In genomic region chr7:25614086-25614485, GRCm38 (mm10) we compare ENCODE assay signal across 21 mouse cellular contexts. TPM values are rescaled to one million over a fixed set of nuclear protein-coding genes. Genes with fewer than 3 reads are reported as not detected.
A peak's percentile ranks its signal among the peaks of the same experiment; 100 is the strongest.
DNase-seq lines count a peak whose midpoint lies in the region; ATAC-seq and TF ChIP-seq lines count a peak whose summit lies in the region.
"Had no signal": no experiment of that assay in that cellular context is flagged by ENCODE, and none has a peak within 500 bp of the region (broad histone marks: within the 10 kb centered on the region; RNA-seq: fewer than 3 reads in every experiment).

No protein-coding gene starts in this region.

- peaks cover 5% of the 10 kb centered on the region; the same call in 1 of the 2 replicates for H3K4me1 ChIP-seq in forebrain, embryonic 10.5 days
- peaks cover 4% of the 10 kb centered on the region for H3K4me1 ChIP-seq in forebrain, embryonic 15.5 days
- H3K4me1 ChIP-seq in intestine, postnatal 0 days (replicated peaks; ENCODE audit: control insufficient read depth, insufficient read depth, low read length): peaks cover 6% of the 10 kb centered on the region
- H3K4me1 ChIP-seq in intestine, embryonic 16.5 days (ENCODE audit: control insufficient read depth, insufficient read depth, low read length): peaks cover 3% of the 10 kb centered on the region; the same call in 1 of the 2 replicates
- H3K4me1 ChIP-seq in ES-Bruce4 (ENCODE audit: control insufficient read depth, insufficient read depth, low read length): no peaks in the 10 kb centered on the region
- peaks cover 29% of the 10 kb centered on the region for H3K4me1 ChIP-seq in small intestine, adult 2 months (ENCODE audit: control insufficient read depth, insufficient read depth, insufficient read length, low read length)
- H3K4me1 ChIP-seq: embryonic facial prominence, embryonic 12.5 days had no signal

- no peaks in the 10 kb centered on the region for H3K27me3 ChIP-seq in forebrain, embryonic 10.5 days (ENCODE audit: poor library complexity, severe bottlenecking)
- H3K27me3 ChIP-seq in forebrain, embryonic 15.5 days: no peaks in the 10 kb centered on the region
- H3K27me3 ChIP-seq in intestine, postnatal 0 days (replicated peaks; ENCODE audit: control insufficient read depth, insufficient read depth, low read length): no peaks in the 10 kb centered on the region
- H3K27me3 ChIP-seq in intestine, embryonic 16.5 days (replicated peaks; ENCODE audit: control insufficient read depth, insufficient read depth, low read length): no peaks in the 10 kb centered on the region
- H3K27me3 ChIP-seq in ES-Bruce4 (ENCODE audit: control insufficient read depth, insufficient read depth, low read length, poor library complexity, severe bottlenecking): no peaks in the 10 kb centered on the region
- no peaks in the 10 kb centered on the region for H3K27me3 ChIP-seq in small intestine, adult 2 months (ENCODE audit: control insufficient read depth, insufficient read depth, low read length)
- H3K27me3 ChIP-seq: embryonic facial prominence, embryonic 12.5 days; hindbrain, embryonic 15.5 days had no signal

- no peak for TF ChIP-seq POLR2A in ES-Bruce4 (IDR thresholded peaks at IDR 0.05; ENCODE audit: insufficient read depth, low read length)
- no peak for TF ChIP-seq POLR2A in small intestine, adult 2 months (IDR thresholded peaks at IDR 0.05; ENCODE audit: low read depth, low read length)

- no peak overlapping the region for H3K9ac ChIP-seq in forebrain, embryonic 15.5 days (replicated peaks)
- no peak overlapping the region for H3K9ac ChIP-seq in intestine, postnatal 0 days (ENCODE audit: low read depth, low read length)
- H3K9ac ChIP-seq in intestine, embryonic 16.5 days (ENCODE audit: low read depth, low read length): no peak overlapping the region
- no peak overlapping the region for H3K9ac ChIP-seq in ES-Bruce4 (ENCODE audit: low read depth, poor library complexity, severe bottlenecking)
- H3K9ac ChIP-seq: embryonic facial prominence, embryonic 12.5 days; forebrain, embryonic 13.5 days; heart, embryonic 13.5 days; hindbrain, embryonic 15.5 days had no signal

- no peak overlapping the region for H3K27ac ChIP-seq in forebrain, embryonic 10.5 days
- H3K27ac ChIP-seq in forebrain, embryonic 15.5 days (replicated peaks): no peak overlapping the region
- H3K27ac ChIP-seq in intestine, postnatal 0 days (ENCODE audit: low read depth, low read length): no peak overlapping the region
- no peak overlapping the region for H3K27ac ChIP-seq in intestine, embryonic 16.5 days (ENCODE audit: low read length)
- no peak overlapping the region for H3K27ac ChIP-seq in ES-Bruce4 (ENCODE audit: insufficient read depth, low read length)
- H3K27ac ChIP-seq in small intestine, adult 2 months (ENCODE audit: insufficient read depth, low read depth, low read length): no peak overlapping the region
- H3K27ac ChIP-seq: embryonic facial prominence, embryonic 12.5 days; forebrain, embryonic 13.5 days; heart, embryonic 13.5 days; hindbrain, embryonic 15.5 days had no signal

- 89% methylated on average over 5 of the region's 5 CpGs for WGBS in forebrain, embryonic 10.5 days
- WGBS in forebrain, embryonic 15.5 days: 83% methylated on average over 5 of the region's 5 CpGs
- WGBS in intestine, postnatal 0 days: 84% methylated on average over 5 of the region's 5 CpGs
- WGBS in intestine, embryonic 16.5 days: 86% methylated on average over 5 of the region's 5 CpGs
- WGBS in small intestine, adult 2 months: 88% methylated on average over 5 of the region's 5 CpGs

- no peaks in the 10 kb centered on the region for H3K9me3 ChIP-seq in forebrain, embryonic 10.5 days
- no peaks in the 10 kb centered on the region for H3K9me3 ChIP-seq in forebrain, embryonic 15.5 days
- no peaks in the 10 kb centered on the region for H3K9me3 ChIP-seq in intestine, postnatal 0 days (ENCODE audit: control insufficient read depth)
- no peaks in the 10 kb centered on the region for H3K9me3 ChIP-seq in intestine, embryonic 16.5 days (ENCODE audit: control insufficient read depth, low read length)
- H3K9me3 ChIP-seq in ES-Bruce4 (replicated peaks; ENCODE audit: control insufficient read depth, insufficient read depth, low read length, poor library complexity, severe bottlenecking): no peaks in the 10 kb centered on the region
- H3K9me3 ChIP-seq: embryonic facial prominence, embryonic 12.5 days; forebrain, embryonic 13.5 days; heart, embryonic 13.5 days; hindbrain, embryonic 15.5 days had no signal

- no peak for TF ChIP-seq CTCF in intestine, postnatal 0 days (IDR thresholded peaks at IDR 0.05; ENCODE audit: low read depth)
- peak; percentile 13 for TF ChIP-seq CTCF in ES-Bruce4 (IDR thresholded peaks at IDR 0.05; ENCODE audit: low read depth, low read length)
- TF ChIP-seq CTCF in small intestine, adult 2 months (IDR thresholded peaks at IDR 0.05; ENCODE audit: extremely low read depth, insufficient read length, insufficient replicate concordance, low read depth, low read length): no peak

- ATAC-seq in forebrain, embryonic 15.5 days (replicated peaks): no peak
- no peak for ATAC-seq in intestine, postnatal 0 days
- ATAC-seq in intestine, embryonic 16.5 days: no peak
- ATAC-seq: CD4-positive, CD25-positive, alpha-beta regulatory T cell, adult 4 months; forebrain, embryonic 13.5 days had no signal

- H3K4me3 ChIP-seq in forebrain, embryonic 10.5 days: no peak overlapping the region
- H3K4me3 ChIP-seq in forebrain, embryonic 15.5 days: no peak overlapping the region
- H3K4me3 ChIP-seq in intestine, postnatal 0 days (ENCODE audit: low read depth, low read length): peak overlapping the region; percentile 31; the same call in 1 of the 2 replicates
- no peak overlapping the region; the same call in 1 of the 2 replicates for H3K4me3 ChIP-seq in intestine, embryonic 16.5 days (ENCODE audit: low read length)
- no peak overlapping the region for H3K4me3 ChIP-seq in ES-Bruce4 (ENCODE audit: low read depth, low read length)
- H3K4me3 ChIP-seq in small intestine, adult 2 months (ENCODE audit: low read depth, low read length): peak overlapping the region; percentile 51
- H3K4me3 ChIP-seq: embryonic facial prominence, embryonic 12.5 days; forebrain, embryonic 13.5 days; heart, embryonic 13.5 days; hindbrain, embryonic 15.5 days had no signal

- DNase-seq in forebrain, embryonic 10.5 days (ENCODE audit: extremely low spot score, low spot score): peak; percentile 10
- DNase-seq in urinary bladder, postnatal 36 days (ENCODE audit: low spot score in 2 of 2): no peak
- DNase-seq: adrenal gland, adult 8-10 months; adrenal gland, postnatal 36 days; B cell, adult 2 months; cerebellum, adult 2 months; cerebellum, postnatal 14 days; embryo, embryonic 11 days; heart, adult 18-20 months; heart, postnatal 36 days had no signal

- no peak overlapping the region for H3K4me2 ChIP-seq in forebrain, embryonic 15.5 days (replicated peaks)
- peak overlapping the region; percentile 64 for H3K4me2 ChIP-seq in intestine, postnatal 0 days (replicated peaks; ENCODE audit: low read depth)
- no peak overlapping the region for H3K4me2 ChIP-seq in intestine, embryonic 16.5 days (ENCODE audit: low read depth, low read length)
- H3K4me2 ChIP-seq: embryonic facial prominence, embryonic 12.5 days; forebrain, embryonic 13.5 days; heart, embryonic 13.5 days; hindbrain, embryonic 15.5 days had no signal

- TF ChIP-seq EP300 in ES-Bruce4 (IDR thresholded peaks at IDR 0.05; ENCODE audit: insufficient read depth, low read depth, low read length): no peak

- no peaks in the 10 kb centered on the region for H3K36me3 ChIP-seq in forebrain, embryonic 10.5 days (replicated peaks)
- H3K36me3 ChIP-seq in forebrain, embryonic 15.5 days: no peaks in the 10 kb centered on the region
- H3K36me3 ChIP-seq in intestine, postnatal 0 days (ENCODE audit: control insufficient read depth, insufficient read depth): no peaks in the 10 kb centered on the region
- H3K36me3 ChIP-seq in intestine, embryonic 16.5 days (ENCODE audit: control insufficient read depth, insufficient read depth, low read length): no peaks in the 10 kb centered on the region
- no peaks in the 10 kb centered on the region for H3K36me3 ChIP-seq in ES-Bruce4 (ENCODE audit: control insufficient read depth, insufficient read depth, low read length, poor library complexity, severe bottlenecking)
- H3K36me3 ChIP-seq in small intestine, adult 2 months (ENCODE audit: control insufficient read depth, insufficient read depth, low read length): no peaks in the 10 kb centered on the region
- H3K36me3 ChIP-seq: embryonic facial prominence, embryonic 12.5 days; heart, embryonic 13.5 days; hindbrain, embryonic 15.5 days had no signal

RNA-seq across cellular contexts. Expression of gene Erich4, which starts 1.6 kb away (rescaled TPM):
- polyA plus RNA-seq in forebrain, embryonic 10.5 days (2016; fragmentation: Nextera tagmentation; extraction: Ambion mirVana): not detected in 2 replicates
- not detected in 2 replicates for polyA plus RNA-seq in forebrain, embryonic 15.5 days (2015; fragmentation: Nextera tagmentation; extraction: Ambion mirVana)
- 117 and 135 TPM in 2 replicates for polyA plus RNA-seq in intestine, postnatal 0 days (2015; fragmentation: Nextera tagmentation; extraction: Ambion mirVana)
- 31.8 and 43.6 TPM in 2 replicates for polyA plus RNA-seq in intestine, embryonic 16.5 days (2015; fragmentation: Nextera tagmentation; extraction: Ambion mirVana)
- not detected in 2 replicates for polyA plus RNA-seq in ES-Bruce4 (2011; ENCODE audit: insufficient read depth, insufficient read length, low read depth, missing spikeins)
- polyA plus RNA-seq in small intestine, adult 2 months (2012; rRNA removed): 12.6 and 36.8 TPM in 2 replicates
- polyA plus RNA-seq: CD4-positive, CD25-positive, alpha-beta regulatory T cell, adult 4 months; embryonic facial prominence, embryonic 12.5 days; forebrain, embryonic 13.5 days; heart, embryonic 13.5 days; hindbrain, embryonic 11.5 days; hindbrain, embryonic 15.5 days had no signal

RNA-seq across cellular contexts. Expression of gene Dmac2, which starts 5.1 kb away (rescaled TPM):
- polyA plus RNA-seq in forebrain, embryonic 10.5 days (2016; fragmentation: Nextera tagmentation; extraction: Ambion mirVana): 26.9 and 27.0 TPM in 2 replicates
- 32.1 and 36.3 TPM in 2 replicates for polyA plus RNA-seq in forebrain, embryonic 15.5 days (2015; fragmentation: Nextera tagmentation; extraction: Ambion mirVana)
- 29.0 and 32.6 TPM in 2 replicates for polyA plus RNA-seq in intestine, postnatal 0 days (2015; fragmentation: Nextera tagmentation; extraction: Ambion mirVana)
- polyA plus RNA-seq in intestine, embryonic 16.5 days (2015; fragmentation: Nextera tagmentation; extraction: Ambion mirVana): 41.8 and 43.4 TPM in 2 replicates
- 32.8 and 33.4 TPM in 2 replicates for polyA plus RNA-seq in ES-Bruce4 (2011; ENCODE audit: insufficient read depth, insufficient read length, low read depth, missing spikeins)
- 47.3 and 74.8 TPM in 2 replicates for polyA plus RNA-seq in small intestine, adult 2 months (2012; rRNA removed)

RNA-seq across cellular contexts. Expression of gene B3gnt8, which starts 12.4 kb away (rescaled TPM):
- polyA plus RNA-seq in forebrain, embryonic 10.5 days (2016; fragmentation: Nextera tagmentation; extraction: Ambion mirVana): 0.79 and 1.1 TPM in 2 replicates
- polyA plus RNA-seq in forebrain, embryonic 15.5 days (2015; fragmentation: Nextera tagmentation; extraction: Ambion mirVana): 0.38 and 0.50 TPM in 2 replicates
- 3.4 and 3.5 TPM in 2 replicates for polyA plus RNA-seq in intestine, postnatal 0 days (2015; fragmentation: Nextera tagmentation; extraction: Ambion mirVana)
- 6.8 and 7.5 TPM in 2 replicates for polyA plus RNA-seq in intestine, embryonic 16.5 days (2015; fragmentation: Nextera tagmentation; extraction: Ambion mirVana)
- polyA plus RNA-seq in ES-Bruce4 (2011; ENCODE audit: insufficient read depth, insufficient read length, low read depth, missing spikeins): 0.60 and 0.87 TPM in 2 replicates
- 4.7 and 8.2 TPM in 2 replicates for polyA plus RNA-seq in small intestine, adult 2 months (2012; rRNA removed)

RNA-seq across cellular contexts. Expression of gene Bckdha, which starts 44.7 kb away (rescaled TPM):
- 42.5 and 44.0 TPM in 2 replicates for polyA plus RNA-seq in forebrain, embryonic 10.5 days (2016; fragmentation: Nextera tagmentation; extraction: Ambion mirVana)
- polyA plus RNA-seq in forebrain, embryonic 15.5 days (2015; fragmentation: Nextera tagmentation; extraction: Ambion mirVana): 57.8 and 62.1 TPM in 2 replicates
- 39.8 and 44.3 TPM in 2 replicates for polyA plus RNA-seq in intestine, postnatal 0 days (2015; fragmentation: Nextera tagmentation; extraction: Ambion mirVana)
- polyA plus RNA-seq in intestine, embryonic 16.5 days (2015; fragmentation: Nextera tagmentation; extraction: Ambion mirVana): 49.3 and 50.9 TPM in 2 replicates
- 26.1 and 26.9 TPM in 2 replicates for polyA plus RNA-seq in ES-Bruce4 (2011; ENCODE audit: insufficient read depth, insufficient read length, low read depth, missing spikeins)
- 75.8 and 98.5 TPM in 2 replicates for polyA plus RNA-seq in small intestine, adult 2 months (2012; rRNA removed)

RNA-seq across cellular contexts. Expression of gene Exosc5, which starts 44.9 kb away (rescaled TPM):
- 81.0 and 82.1 TPM in 2 replicates for polyA plus RNA-seq in forebrain, embryonic 10.5 days (2016; fragmentation: Nextera tagmentation; extraction: Ambion mirVana)
- polyA plus RNA-seq in forebrain, embryonic 15.5 days (2015; fragmentation: Nextera tagmentation; extraction: Ambion mirVana): 50.5 and 51.8 TPM in 2 replicates
- polyA plus RNA-seq in intestine, postnatal 0 days (2015; fragmentation: Nextera tagmentation; extraction: Ambion mirVana): 50.4 and 52.7 TPM in 2 replicates
- 82.6 and 87.2 TPM in 2 replicates for polyA plus RNA-seq in intestine, embryonic 16.5 days (2015; fragmentation: Nextera tagmentation; extraction: Ambion mirVana)
- 53.7 and 71.1 TPM in 2 replicates for polyA plus RNA-seq in ES-Bruce4 (2011; ENCODE audit: insufficient read depth, insufficient read length, low read depth, missing spikeins)
- 31.7 and 64.7 TPM in 2 replicates for polyA plus RNA-seq in small intestine, adult 2 months (2012; rRNA removed)

Comparison
In these comparisons a context has a peak if more than half of its experiments do, and no peak if none do; other contexts are left out.
1. H3K4me3 ChIP-seq: peak in intestine, postnatal 0 days (single experiment) and small intestine, adult 2 months (single experiment); none in forebrain, embryonic 10.5 days (single experiment), forebrain, embryonic 15.5 days (single experiment), intestine, embryonic 16.5 days (single experiment) and ES-Bruce4 (single experiment).
2. RNA of gene Erich4, which starts 1.6 kb away (polyA plus RNA-seq): 117 to 135 TPM in intestine, postnatal 0 days, 12.6 to 36.8 TPM in small intestine, adult 2 months and 31.8 to 43.6 TPM in intestine, embryonic 16.5 days; not detected in forebrain, embryonic 10.5 days, not detected in forebrain, embryonic 15.5 days and not detected in ES-Bruce4; every median in the first group is over 10 times any median in the second.